Mouse (Mus musculus) olfactory bulb, adult 2 months (tissue): ENCODE data around the gene Scnn1a.

Experiments
- CTCF ChIP-seq: fragments of 200-500 bp; IDR thresholded peaks from 2 replicates; pipeline ENCODE4 v1.5.1; 2012; ENCODE audit warnings: low read depth, mild to moderate bottlenecking, low read length, moderate library complexity; ENCODE audit not compliant: insufficient read depth
- POLR2A ChIP-seq: fragments of 200-500 bp; IDR thresholded peaks from 2 replicates; pipeline ENCODE4 v1.6.1; 2012; ENCODE audit warnings: mild to moderate bottlenecking, low read depth, low read length, moderate library complexity; ENCODE audit not compliant: insufficient read depth

DNA sequence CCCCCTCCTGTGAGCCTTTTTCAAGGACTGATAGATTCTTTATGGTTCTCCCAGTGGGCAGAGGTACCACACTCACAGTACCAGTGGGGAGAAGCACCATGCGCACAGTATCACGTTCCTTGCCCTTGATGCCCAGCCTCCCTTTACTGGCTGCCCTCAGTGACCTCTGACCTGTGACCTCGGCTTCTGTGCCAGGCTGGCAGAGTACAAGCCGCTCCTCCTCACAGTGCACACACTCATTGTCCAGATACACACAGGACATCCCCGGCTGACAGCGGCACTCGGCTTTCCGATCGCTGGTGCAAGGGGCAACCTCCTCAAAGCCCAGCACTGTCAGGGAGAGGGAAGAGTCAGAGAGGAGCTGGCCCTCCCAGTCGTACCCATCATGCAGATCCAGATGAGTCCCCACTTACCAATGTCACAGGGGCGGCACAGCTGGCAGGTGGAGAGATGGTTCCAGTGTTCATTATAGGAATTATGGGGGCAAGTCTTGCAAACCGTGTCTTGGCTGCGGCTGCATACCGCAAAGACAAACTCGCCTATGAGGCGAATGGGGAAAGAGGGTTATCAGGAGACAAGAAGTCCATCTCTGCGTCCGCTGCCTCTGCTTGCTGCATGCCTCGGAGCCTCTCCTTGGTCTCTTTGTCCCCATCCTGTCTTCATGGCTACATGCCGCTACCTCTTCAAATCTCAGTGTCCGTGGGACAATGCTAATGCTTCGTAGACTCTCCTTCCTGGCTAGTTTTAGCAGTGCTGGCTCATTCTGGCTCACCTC is 7.7 kb upstream of the Scnn1a start:
- no peak for TF ChIP-seq CTCF
- TF ChIP-seq POLR2A: no peak
